Mouse (Mus musculus): ENCODE data around the gene Dlst.

GRCm38 (mm10) chr12:85177740-85178239, 67.2 kb downstream of the Dlst start, which contains the start of gene Pgf:
- TF ChIP-seq ELF1 (IDR thresholded peaks at IDR 0.05; ENCODE audit: low read depth, low read length): no peak
- no peak for TF ChIP-seq POLR2A (IDR thresholded peaks at IDR 0.05; ENCODE audit: control insufficient read depth in 1 of 2, insufficient read depth in 1 of 2, low read depth in 1 of 2, low read length in 2 of 2, poor library complexity in 1 of 2)
- no peak for TF ChIP-seq CTCF (IDR thresholded peaks at IDR 0.05 in 2 of 3, conservative IDR thresholded peaks at IDR 0.05 in 1 of 3; ENCODE audit: control insufficient read depth in 1 of 3, insufficient read depth in 1 of 3, low read depth in 2 of 3, low read length in 3 of 3, poor library complexity in 1 of 3, severe bottlenecking in 1 of 3)
- no peak for TF ChIP-seq POLR2AphosphoS2 (IDR thresholded peaks at IDR 0.05; ENCODE audit: low read length)
- TF ChIP-seq ZKSCAN1 (IDR thresholded peaks at IDR 0.05; ENCODE audit: low read depth, low read length): no peak
- no peak; the same call in 1 of the 2 replicates for TF ChIP-seq SIN3A (IDR thresholded peaks at IDR 0.05; ENCODE audit: low read length)
- TF ChIP-seq GATA1 (IDR thresholded peaks at IDR 0.05; ENCODE audit: low read depth, low read length): no peak
- TF ChIP-seq NRF1 (IDR thresholded peaks at IDR 0.05; ENCODE audit: insufficient read depth, low read depth, low read length, poor library complexity, severe bottlenecking): no peak
- no peak for TF ChIP-seq SMC3 (IDR thresholded peaks at IDR 0.05; ENCODE audit: low read depth, low read length)
- TF ChIP-seq E2F4 (IDR thresholded peaks at IDR 0.05; ENCODE audit: borderline replicate concordance, low read depth, low read length): no peak
- TF ChIP-seq BHLHE40 (IDR thresholded peaks at IDR 0.05; ENCODE audit: borderline replicate concordance, low read depth, low read length): no peak
- no peak for TF ChIP-seq POLR2AphosphoS5 (IDR thresholded peaks at IDR 0.05; ENCODE audit: borderline replicate concordance, low read depth, low read length)
